Mouse (Mus musculus) cerebellum, adult 2 months (tissue): ENCODE measurements around the gene Hoxa6.

Experiments used
- CTCF ChIP-seq: fragments of 200-500 bp; IDR thresholded peaks from 2 replicates; pipeline ENCODE4 v1.5.1; 2011; ENCODE audit warnings: low read depth, mild to moderate bottlenecking, control low read depth, low read length, moderate library complexity, borderline replicate concordance; ENCODE audit not compliant: insufficient read depth
- POLR2A ChIP-seq: fragments of 200-500 bp; IDR thresholded peaks from 2 replicates; pipeline ENCODE4 v1.6.1; 2011; ENCODE audit warnings: low read length, control low read depth, borderline replicate concordance; ENCODE audit not compliant: insufficient read depth

DNA sequence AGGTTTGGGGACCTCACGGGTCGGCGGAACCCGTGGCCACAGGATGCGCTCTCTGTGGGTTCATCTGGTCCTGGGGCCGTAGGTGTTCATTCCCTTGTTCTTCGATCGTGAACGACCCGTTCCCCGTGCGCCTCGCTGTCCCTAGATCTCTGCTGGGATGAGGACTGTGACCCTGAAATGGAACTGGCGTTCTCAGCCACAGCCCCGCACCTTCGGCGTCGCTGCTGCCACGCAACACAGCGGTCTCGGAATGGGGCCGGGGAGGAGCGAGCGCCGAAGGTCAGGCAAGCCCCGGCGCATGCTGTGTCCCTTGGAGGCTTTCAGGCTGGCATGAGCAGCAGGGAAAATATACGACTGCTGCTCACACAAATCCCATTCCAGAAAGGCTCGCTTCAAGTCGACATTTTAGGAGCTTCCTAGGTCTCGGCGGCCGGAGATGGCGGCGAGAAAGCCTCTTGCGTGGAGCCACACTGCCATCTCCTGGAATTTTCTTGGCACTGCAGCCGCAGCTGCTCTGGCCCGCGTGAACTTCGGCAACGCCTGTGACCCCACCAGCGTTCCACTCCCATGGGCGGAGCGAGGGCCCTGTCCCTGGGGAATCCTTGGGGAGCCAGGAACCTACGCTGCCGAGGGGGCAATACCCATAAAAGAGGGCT, 12.9 kb upstream of the Hoxa6 start, which contains the start of gene Hoxa7:
- TF ChIP-seq CTCF (peak; percentile 88), POLR2A (no peak)
